Mouse (Mus musculus): ENCODE data around the gene Psip1.
"Not testable (repeated sequence)": the region's sequence is repeated elsewhere in the genome, so short reads cannot be mapped to it uniquely, and the experiment has no call there.

The Psip1 gene

DNA sequence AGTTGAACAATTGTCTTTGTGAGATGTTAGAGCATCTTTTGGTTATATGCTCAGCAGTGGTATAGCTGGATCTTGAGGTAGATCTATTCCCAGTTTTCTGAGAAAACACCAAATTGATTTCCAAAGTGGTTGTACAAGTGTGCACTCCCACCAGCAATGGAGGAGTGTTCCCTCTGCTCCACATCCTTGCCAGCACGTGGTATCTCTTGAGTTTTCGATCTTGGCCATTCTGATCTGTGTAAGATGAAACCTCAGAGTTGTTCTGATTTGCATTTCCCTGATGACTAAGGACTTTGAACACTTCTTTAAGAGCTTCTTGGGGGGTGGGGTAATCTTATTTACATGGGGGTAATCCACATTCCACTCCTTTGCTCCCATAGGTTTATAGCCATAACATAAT is 23.3 kb upstream of the Psip1 start:
- in situ Hi-C loops (cut with MboI, MseI), result no loop called here

DNA sequence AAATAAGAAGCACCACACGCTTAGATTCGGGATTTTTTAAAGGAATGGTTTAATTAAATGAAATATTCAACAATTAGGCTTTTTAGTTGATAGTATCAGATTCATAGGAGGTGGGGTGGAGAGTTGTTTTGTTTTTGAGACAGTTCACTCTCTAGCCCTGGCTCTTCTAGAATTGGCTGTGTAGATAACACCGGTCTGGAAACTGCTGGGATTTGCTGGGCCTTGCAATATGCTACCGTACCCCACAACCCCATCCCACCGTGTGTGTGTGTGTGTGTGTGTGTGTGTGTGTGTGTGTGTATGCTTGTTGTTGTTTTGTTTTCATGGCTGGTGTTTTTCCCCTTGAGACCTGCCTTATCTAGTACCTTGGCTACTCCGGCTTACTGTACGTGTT is 14.8 kb upstream of the Psip1 start:
- in situ Hi-C loops (cut with MboI, MseI), result no loop called here

DNA sequence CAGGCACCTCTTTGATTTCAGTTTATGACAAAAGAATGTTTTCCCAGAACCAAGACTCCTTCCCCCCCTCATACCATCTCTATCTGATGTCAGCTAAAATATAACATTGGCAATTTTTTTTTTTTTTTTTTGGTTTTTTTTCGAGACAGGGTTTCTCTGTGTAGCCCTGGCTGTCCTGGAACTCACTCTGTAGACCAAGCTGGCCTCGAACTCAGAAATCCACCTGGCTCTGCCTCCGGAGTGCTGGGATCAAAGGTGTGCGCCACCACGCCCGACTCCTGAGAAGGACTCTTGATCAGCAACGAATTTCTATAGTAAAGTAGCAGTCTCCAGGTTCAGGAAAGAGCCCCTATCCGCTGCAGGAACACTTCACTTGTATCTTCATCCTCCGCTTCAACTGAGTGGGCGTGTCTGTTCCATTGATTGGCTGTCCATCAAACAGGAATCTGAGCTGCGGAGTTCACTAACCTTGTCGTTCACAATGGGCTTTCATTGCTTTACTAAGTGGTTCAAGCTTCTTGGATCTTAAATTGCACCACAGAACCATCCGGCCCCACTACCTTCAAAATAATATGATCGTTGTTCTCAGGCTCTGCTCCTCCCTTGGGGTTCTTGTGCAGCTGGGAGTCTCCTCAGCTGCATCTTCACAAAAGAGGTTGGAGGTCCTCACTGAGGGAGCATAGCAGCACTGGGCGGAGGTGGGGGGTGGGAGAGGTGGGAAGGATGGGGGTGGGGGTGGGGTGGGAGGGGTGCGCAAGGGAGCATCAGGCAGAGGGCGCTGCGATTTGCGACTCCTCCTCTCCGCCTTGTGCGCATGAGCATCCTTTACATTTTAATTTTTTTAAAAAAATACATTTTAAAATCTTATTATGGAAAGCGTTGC is 14.1 kb upstream of the Psip1 start:
- in situ Hi-C loops (cut with MboI, MseI), result no loop called here

DNA sequence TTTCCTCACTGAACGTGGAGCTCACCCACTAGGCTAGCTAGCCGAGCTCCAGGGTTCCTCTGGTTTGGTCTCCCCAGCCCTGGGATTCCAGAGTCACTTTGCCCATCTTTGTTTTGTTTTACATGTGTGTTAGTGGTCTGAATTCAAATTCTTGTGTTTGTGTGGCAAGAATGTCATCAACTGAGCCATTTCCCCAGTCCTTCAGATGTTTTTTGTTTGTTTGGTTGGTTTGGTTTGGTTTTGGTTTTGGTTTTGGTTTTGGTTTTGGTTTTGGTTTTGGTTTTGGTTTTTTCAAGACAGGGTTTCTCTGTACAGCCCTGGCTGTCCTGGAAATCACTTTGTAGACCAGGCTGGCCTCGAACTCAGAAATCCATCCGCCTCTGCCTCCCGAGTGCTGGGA is 10.8 kb upstream of the Psip1 start:
- in situ Hi-C loops (cut with MboI, MseI), result not testable (repeated sequence)

DNA sequence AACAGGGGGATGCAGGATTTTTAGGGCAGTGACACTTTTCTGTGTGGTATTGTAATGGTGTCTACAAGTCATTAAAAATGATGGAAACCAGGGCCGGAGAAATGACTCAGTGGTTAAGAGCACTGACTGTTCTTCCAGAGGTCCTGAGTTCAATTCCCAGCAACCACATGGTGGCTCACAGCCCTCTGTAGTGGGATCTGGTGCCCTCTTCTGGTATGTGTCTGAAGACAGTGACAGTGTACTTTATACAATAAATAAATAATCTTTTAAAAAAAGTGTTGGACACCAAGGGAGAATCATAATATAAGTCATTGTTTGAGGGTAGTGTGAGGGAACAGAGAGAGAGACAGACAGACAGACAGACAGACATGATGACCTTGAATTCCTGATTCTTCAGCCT is 6.9 kb upstream of the Psip1 start:
- in situ Hi-C loops (cut with MboI, MseI), result no loop called here

DNA sequence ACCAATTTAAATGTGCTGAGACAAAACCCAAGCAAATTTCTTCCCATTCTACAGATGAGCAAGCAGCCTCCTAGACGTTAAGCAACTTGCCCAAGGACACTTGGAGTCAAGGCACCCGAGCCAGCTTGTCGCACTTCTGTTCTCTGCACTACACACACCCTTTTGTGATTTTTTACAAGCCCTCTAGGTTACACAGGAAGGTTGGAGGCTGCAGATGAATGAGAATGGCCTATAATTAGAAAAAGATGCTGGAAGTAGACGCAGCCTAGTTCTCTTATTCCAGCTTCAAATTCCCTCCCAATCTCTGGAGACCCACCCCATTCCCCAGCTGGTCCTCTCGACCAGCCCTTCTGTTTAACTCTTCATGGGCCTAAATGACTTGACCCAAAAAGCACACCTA is 2.9 kb upstream of the Psip1 start:
- in situ Hi-C loops (cut with MboI, MseI), result no loop called here

DNA sequence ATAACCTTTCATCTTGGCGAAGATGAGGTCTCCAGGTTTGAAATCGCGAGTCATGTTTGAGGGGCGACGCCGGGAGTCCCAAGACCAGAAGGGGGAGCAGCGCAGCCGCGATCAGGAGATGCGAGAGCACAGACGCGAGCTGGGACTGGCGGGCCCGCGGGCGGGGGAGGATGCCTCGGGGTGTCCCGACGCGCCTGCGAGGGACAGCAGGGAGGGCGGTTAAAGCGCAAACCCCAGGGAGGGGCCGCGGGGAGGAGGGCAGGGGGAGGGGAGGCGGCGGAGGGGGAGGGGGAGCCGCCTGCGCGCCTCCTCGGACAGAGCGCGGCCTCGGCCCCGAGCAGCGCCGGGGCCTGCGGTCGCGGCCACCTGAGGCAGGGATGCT is 533 bp downstream of the Psip1 start:
- in situ Hi-C loops (cut with MboI, MseI), result no loop called here

DNA sequence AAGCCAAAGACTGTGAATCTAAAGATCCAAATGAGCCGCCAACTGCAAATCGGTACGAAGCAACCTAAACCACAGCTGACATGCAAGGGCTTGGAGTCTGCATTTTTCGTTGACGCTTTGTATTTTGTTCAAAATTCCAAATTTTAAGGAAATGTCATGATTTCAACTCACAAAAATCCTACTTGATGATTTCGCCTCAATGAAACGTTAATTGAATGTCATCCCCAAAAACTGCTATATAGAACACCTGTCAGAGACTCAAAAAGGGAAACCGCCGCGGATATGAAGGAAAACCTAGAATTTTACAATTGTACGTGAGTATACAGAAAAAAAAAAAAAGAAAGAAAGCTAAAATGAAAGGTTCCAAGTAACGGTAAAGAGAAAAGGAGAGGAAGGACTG is 1.0 kb downstream of the Psip1 start:
- in situ Hi-C loops (cut with MboI, MseI), result no loop called here

DNA sequence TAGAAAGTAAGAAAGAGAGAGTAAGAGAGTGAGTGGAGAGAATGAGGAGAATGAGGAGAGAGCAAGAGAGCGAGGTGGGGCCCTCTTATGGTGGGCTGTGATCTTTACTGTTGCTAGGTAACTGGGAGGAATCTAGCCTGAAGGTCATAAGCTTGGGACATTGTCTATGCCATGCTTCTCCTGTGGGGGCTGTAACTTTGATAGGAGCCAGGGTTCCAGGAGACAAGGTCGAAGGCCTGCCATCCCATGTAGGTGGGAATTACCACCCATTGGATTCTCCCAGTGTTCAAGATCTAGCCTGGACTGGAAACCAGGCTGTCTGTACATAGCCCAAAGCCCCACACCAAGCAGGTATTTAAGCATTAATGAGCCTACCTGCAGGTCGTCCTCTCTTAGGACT is 18.1 kb downstream of the Psip1 start:
- in situ Hi-C loops (cut with MboI, MseI), result loop anchor here (5.0 kb wide), 1 partner anchor 46 kb away; no protein-coding TSS in a partner anchor

DNA sequence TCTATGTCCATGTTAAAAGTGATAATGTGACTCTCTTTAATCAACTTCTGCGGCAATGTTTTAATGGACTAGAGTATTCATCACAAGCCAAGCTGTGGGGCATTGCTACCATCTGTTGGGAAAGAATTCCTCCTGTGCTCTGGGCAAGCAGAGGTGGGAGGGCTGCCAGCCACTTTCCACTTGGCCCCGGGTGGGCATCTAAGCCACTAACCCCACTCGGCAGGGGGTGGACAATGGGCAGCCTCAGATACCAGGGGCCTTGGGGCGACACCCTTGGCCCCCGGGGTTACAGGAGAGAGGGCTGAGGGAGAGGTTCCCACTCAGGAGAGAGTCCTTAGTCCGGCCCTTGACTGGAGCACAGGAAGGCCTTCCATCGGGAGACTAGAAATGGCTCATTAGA is 18.6 kb downstream of the Psip1 start:
- in situ Hi-C loops (cut with MboI, MseI), result loop anchor here (5.0 kb wide), 1 partner anchor 45 kb away; no protein-coding TSS in a partner anchor

DNA sequence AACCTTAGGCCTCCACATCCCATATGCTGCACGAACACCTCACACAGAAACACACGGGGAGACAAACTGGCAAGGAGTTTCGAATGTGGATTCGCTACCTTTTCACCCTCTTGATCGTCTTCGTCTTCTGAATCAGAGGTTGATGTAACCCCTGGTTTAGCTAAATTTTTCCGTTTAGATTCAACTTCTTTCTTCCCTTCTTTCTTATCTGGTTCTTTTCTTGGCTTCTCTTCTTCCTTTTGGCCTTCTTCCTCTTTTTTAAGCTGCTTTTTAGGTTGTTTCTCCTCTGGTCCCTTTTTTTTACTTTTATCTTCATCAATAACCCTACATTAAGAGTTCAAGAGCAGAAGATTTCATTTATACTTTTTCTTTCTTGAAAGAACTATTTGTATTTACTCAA is 21.4 kb downstream of the Psip1 start:
- in situ Hi-C loops (cut with MboI, MseI), result loop anchor here (5.0 kb wide), 1 partner anchor 43 kb away; no protein-coding TSS in a partner anchor

DNA sequence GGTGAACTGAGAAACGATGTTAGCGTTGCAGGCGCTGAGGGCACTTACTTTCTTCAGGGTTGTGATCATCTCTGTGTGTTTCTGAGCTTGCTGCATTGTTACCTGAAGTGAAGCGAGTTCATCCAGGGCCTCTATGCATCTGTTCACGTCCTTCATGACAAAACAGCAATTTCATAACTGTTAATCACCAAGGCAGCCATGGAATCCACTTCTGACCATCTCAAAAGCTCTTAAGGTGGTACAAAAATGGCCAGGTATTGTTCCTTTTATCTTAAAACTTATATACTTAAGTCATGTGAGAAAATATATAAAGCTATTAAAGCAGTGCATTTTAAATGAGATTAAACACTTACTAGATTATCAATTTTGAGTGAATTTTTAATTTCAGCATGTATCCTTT is 26.2 kb downstream of the Psip1 start:
- in situ Hi-C loops (cut with MboI, MseI), result no loop called here

DNA sequence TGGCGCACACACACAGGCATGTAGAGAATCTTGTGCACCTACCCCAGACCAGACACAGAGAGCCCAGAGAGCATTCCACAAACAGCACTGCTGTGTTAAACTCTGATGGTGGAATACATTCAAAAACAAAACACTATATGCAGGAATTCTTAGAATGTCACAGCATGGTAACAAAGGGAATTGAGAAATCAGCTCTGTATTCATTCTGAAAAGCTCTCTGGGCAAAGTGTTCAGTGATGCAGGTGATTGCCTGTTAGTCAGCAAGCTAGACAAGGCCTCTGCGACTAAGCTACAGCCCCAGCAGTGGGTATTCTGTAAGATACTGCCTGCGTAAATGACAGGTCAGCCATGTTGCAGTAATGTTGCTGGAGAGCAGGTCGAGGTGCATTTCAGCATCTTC is 35.5 kb downstream of the Psip1 start:
- in situ Hi-C loops (cut with MboI, MseI), result no loop called here

DNA sequence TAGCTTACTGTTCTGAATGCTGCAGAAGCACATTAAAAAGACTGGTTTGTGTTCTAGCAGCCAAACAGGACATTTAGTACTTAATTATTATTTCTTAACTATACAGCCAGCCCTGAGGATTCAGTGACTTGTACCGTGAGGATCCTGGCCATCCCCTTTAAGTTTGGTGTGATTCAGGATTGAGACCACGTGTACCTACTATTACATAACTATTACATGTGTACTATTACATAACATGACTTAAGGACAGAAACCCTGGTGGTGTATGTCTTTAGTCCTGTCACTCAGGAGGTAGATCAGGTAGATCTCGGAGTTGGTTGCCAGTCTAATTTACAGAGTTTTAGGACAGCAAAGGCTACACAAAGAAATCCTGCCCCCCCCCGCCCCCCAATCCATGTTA is 45.2 kb downstream of the Psip1 start:
- in situ Hi-C loops (cut with MboI, MseI), result no loop called here

DNA sequence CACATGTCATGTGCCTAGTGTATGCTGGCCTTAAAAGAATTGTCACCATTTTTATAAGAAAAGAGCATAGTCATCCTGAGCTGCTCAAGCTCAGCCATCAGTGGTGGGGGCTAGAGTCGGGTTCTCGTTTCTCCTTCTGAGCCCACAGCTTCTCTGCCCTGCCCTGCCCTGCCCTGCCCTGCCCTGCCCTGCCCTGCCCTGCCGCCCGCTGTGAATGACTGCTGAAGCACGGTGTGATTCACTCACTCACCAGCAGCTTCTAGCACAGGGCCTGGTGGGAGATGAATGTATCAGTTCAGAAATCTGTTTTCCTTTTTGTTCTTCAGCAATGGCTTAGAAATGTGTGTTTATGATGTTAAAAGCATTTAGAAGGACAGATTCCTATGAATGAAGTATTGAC is 47.2 kb downstream of the Psip1 start:
- in situ Hi-C loops (cut with MboI, MseI), result no loop called here

DNA sequence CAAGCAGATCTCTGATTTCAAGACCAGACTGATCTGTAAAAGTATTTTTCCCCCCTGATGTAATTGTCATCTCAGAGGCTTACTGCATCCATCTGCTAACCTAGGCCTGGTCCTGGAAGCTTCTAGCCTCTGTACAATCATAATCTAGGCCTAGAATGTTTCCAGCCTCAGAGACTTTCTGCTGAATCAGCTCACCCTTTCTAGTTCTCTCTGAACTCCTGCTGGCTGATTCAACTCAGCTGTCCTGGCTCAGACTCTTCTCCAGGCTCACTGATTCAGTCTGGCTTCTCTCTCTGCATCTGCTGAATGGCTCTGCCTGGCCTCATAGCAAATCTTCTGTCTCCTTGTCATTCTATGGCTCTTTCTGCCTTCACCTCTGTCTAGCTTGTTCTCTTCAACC is 48.1 kb downstream of the Psip1 start:
- in situ Hi-C loops (cut with MboI, MseI), result no loop called here

DNA sequence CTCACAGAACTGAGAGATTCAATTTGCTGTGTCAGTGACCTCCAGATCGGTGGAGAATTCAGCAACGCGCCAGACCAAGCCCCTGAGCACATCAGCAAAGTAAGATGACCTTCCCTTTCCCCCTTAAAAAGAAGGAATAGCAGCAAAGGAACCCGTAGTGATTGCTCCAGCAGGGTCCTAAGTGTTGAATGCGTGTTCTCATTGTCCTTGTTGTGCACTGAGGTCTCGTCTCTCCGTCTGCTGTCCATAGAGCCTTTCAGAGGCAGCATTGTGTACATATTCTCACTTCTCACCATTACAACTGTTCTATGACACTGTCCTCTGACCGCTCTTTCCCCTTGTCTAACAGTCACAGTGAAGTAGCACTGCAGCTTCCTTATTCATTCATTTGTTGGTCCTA is 49.9 kb downstream of the Psip1 start:
- in situ Hi-C loops (cut with MboI, MseI), result no loop called here

DNA sequence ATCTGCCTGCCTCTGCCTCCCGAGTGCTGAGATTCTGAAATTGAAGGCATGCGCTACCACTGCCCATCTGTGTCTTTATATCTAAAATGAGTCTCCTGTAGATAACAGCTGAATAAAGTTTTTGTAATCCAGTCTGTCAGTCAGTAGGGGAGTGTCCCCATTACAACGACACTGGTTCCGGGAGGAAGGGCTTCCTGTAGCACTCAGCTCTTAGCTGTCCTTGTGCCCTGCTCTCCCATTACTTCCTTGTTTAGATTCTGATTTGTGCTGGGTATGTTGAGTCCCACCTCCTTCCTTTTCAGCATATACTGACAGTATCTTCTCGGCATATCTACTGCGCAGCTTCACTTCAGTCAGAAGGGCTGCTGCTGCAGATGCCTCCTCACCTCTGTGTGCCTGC is 53.4 kb downstream of the Psip1 start:
- in situ Hi-C loops (cut with MboI, MseI), result no loop called here

DNA sequence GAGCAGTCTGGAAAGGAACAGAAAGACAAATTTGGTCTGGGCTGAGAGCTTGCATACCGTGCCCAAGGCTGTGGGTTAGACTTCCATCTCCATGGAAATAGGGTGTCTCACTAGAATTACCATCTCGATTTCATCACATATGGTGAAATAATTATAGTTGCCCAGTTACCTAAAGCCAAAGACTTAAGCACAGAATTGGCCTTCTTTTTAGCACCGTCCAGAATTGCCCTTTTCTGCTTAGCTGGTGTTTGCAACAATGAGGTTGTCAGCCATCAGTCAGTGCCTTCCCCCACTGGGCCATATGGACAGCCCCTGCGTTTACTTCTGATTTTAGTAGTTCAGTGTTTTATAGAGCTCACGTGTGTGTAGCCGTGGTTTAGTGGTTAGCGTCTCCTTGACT is 54.3 kb downstream of the Psip1 start:
- in situ Hi-C loops (cut with MboI, MseI), result no loop called here

DNA sequence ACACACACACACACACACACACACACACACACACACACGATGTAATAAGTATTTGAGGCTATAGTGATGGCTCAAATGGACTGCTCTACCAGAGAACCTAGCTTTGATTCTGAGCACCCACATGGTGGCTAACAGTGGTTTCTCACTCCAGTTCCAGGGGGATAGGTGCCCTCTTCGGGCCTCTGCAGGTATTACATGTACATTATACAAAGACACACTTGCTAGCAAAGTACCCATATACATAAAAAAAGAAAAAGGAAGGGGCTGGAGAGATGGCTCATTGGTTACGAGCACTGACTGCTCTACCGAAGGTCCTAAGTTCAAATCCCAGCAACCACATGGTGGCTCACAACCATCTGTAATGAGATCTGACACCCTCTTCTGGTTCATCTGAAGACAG is 57.4 kb downstream of the Psip1 start:
- in situ Hi-C loops (cut with MboI, MseI), result no loop called here

DNA sequence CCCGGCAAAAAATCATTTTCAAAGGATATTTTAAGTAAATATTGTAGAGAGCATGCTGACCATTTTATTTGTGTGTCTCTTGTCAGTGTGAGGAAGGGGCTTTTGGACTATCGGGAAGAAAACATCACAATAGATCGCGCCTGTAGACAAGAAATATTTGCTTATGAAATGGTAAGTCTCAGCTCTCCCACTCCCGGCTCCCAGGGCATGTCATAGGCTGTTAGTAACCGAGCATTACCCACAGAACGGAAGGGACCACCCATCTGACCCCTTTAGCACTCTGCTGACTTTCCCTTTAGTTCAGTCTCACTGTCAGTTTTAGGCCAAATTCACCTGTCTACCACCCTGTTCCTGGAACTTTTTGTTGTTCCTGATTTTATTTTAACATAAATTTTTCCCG is 58.6 kb downstream of the Psip1 start:
- in situ Hi-C loops (cut with MboI, MseI), result no loop called here

DNA sequence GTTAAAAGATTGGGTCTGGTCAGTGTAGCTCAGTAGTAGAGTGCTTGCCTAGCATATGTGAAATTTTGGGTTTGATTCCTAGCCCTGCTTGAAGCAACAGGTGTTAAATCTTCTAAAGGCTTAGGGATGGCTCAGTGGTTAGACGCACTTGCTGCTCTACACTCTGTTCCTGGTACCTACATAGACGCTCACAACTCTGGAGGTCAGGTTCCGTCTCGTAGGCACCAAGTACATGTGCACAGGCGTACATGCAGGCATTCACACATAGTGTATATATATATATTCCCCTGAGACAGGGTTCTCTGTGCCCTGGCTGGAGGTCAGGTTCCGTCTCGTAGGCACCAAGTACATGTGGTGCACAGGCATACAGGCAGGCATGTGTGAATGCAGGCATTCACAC is 59.1 kb downstream of the Psip1 start:
- in situ Hi-C loops (cut with MboI, MseI), result no loop called here

DNA sequence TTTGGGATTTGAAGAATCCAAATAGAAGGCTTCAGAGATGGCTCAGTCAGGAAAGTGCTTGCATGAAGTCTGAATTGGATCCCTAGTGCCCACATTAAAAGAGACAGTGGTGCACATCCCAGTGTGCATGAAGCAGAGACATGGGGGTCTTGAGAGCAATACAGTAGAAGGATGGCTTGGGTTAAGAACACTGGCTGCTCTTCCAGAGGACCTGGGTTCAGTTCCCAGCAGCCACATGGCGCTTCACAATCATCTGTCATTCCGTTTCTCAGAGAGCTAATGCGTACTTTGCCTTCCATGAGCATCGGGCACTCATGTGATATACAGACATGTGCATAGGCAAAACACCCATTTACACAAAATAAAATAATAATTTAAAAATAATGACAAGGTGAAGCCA is 61.1 kb downstream of the Psip1 start:
- in situ Hi-C loops (cut with MboI, MseI), result no loop called here

DNA sequence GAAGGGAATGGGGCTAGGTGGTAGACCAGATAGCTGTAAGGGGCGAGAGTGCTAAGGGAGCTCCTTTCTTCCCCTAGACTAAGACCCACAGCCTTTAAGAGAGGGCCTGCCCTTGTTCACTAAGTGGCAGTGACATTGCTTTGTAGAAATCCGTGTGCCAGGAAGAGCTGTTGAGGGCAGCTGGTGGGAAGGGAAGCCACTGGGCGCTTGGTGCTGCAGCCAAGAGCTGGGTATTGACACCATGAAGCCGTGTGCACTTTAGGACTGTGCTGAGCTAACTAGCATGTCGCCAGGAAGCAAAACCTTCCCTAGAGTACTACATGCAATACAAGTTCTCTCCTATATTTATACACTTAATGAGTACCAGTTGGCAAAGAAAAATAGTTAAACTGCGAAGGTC is 62.6 kb downstream of the Psip1 start:
- in situ Hi-C loops (cut with MboI, MseI), result loop anchor here (5.0 kb wide), 1 partner anchor 44 kb away; no protein-coding TSS in a partner anchor
